Mouse (Mus musculus) megakaryocyte, embryonic 14.5 days (primary cell): ENCODE results near the gene Cyb5d2. TPM values are rescaled to one million over a fixed set of nuclear protein-coding genes. Genes with fewer than 3 reads are reported as not detected.

Experiments
- H3K27me3 ChIP-seq: replicated peaks from 2 replicates; pipeline ENCODE3; 2012; ENCODE audit warnings: inconsistent platforms
- H3K36me3 ChIP-seq: replicated peaks from 2 replicates; pipeline ENCODE3; 2012; ENCODE audit warnings: low read length, inconsistent platforms, mixed read lengths
- H3K4me1 ChIP-seq: 2 replicates; pipeline ENCODE4 v1.6.1; 2012; ENCODE audit warnings: inconsistent platforms
- H3K4me3 ChIP-seq: replicated peaks from 2 replicates; pipeline ENCODE3; 2012; ENCODE audit warnings: moderate library complexity, mild to moderate bottlenecking, inconsistent platforms
- H3K9me3 ChIP-seq: 2 replicates; pipeline ENCODE4 v1.6.1; 2012; ENCODE audit warnings: inconsistent platforms
- FLI1 ChIP-seq: IDR thresholded peaks from 2 replicates; pipeline ENCODE4 v1.6.1; 2012; ENCODE audit warnings: low read length, inconsistent platforms, mixed read lengths
- GATA1 ChIP-seq: IDR thresholded peaks from 3 replicates; pipeline ENCODE4 v1.6.1; 2012; ENCODE audit warnings: mixed read lengths, low read length, inconsistent platforms, borderline replicate concordance
- polyA plus RNA-seq: library from polyadenylated mRNA; stranded (reverse); fragments of >175 nt; gene quantifications from 2 replicates; pipeline ENCODE4 v1.2.3, GENCODE M21; 2012; ENCODE audit warnings: low replicate concordance; ENCODE audit not compliant: insufficient read depth

The Cyb5d2 gene
- polyA plus RNA-seq, 1 experiment: 0.34 TPM

GRCm38 (mm10) chr11:72807992-72808391 lies 12.1 kb upstream of the Cyb5d2 start:
- Histone ChIP-seq H3K36me3 (peaks cover 13% of the 10 kb centered on the region), H3K4me3 (no peak overlapping the region), H3K9me3 (no peaks in the 10 kb centered on the region), H3K4me1 (peaks cover 73% of the 10 kb centered on the region), H3K27me3 (no peaks in the 10 kb centered on the region)
- TF ChIP-seq FLI1 (no peak), GATA1 (no peak)

- TF ChIP-seq FLI1 (no peak), GATA1 (no peak)
- H3K9me3 ChIP-seq: no peaks in the 10 kb centered on the region
- H3K4me3 ChIP-seq: no peak overlapping the region
- H3K4me1 ChIP-seq: peaks cover 74% of the 10 kb centered on the region
- H3K27me3 ChIP-seq: no peaks in the 10 kb centered on the region
- H3K36me3 ChIP-seq: peaks cover 21% of the 10 kb centered on the region
Observed at GRCm38 (mm10) chr11:72806556-72806955, 10.6 kb upstream of the Cyb5d2 start.

GRCm38 (mm10) chr11:72805232-72805631 lies 9.3 kb upstream of the Cyb5d2 start:
- TF ChIP-seq GATA1: no peak
- TF ChIP-seq FLI1: no peak
- H3K9me3 ChIP-seq: no peaks in the 10 kb centered on the region
- peaks cover 66% of the 10 kb centered on the region for H3K4me1 ChIP-seq
- H3K27me3 ChIP-seq: no peaks in the 10 kb centered on the region
- no peak overlapping the region for H3K4me3 ChIP-seq
- H3K36me3 ChIP-seq: peaks cover 28% of the 10 kb centered on the region

GRCm38 (mm10) chr11:72804586-72804985 lies 8.6 kb upstream of the Cyb5d2 start:
- H3K4me1 ChIP-seq: peaks cover 67% of the 10 kb centered on the region
- H3K4me3 ChIP-seq: no peak overlapping the region
- H3K9me3 ChIP-seq: no peaks in the 10 kb centered on the region
- no peaks in the 10 kb centered on the region for H3K27me3 ChIP-seq
- H3K36me3 ChIP-seq: peaks cover 34% of the 10 kb centered on the region
- no peak for TF ChIP-seq FLI1
- TF ChIP-seq GATA1: no peak

GRCm38 (mm10) chr11:72803038-72803437 lies 7.1 kb upstream of the Cyb5d2 start:
- Histone ChIP-seq H3K9me3 (no peaks in the 10 kb centered on the region), H3K4me1 (peaks cover 78% of the 10 kb centered on the region), H3K4me3 (no peak overlapping the region), H3K27me3 (no peaks in the 10 kb centered on the region), H3K36me3 (peaks cover 47% of the 10 kb centered on the region)
- TF ChIP-seq FLI1 (no peak), GATA1 (no peak)

- Histone ChIP-seq H3K4me3 (no peak overlapping the region), H3K4me1 (peaks cover 73% of the 10 kb centered on the region), H3K9me3 (no peaks in the 10 kb centered on the region), H3K27me3 (no peaks in the 10 kb centered on the region), H3K36me3 (peaks cover 47% of the 10 kb centered on the region)
- TF ChIP-seq GATA1 (no peak), FLI1 (no peak)
Observed at GRCm38 (mm10) chr11:72801182-72801581, 5.2 kb upstream of the Cyb5d2 start.

GRCm38 (mm10) chr11:72798112-72798511 lies 2.2 kb upstream of the Cyb5d2 start:
- TF ChIP-seq GATA1 (no peak), FLI1 (no peak)

GRCm38 (mm10) chr11:72796773-72797338 lies 914 bp upstream of the Cyb5d2 start:
- Histone ChIP-seq H3K36me3 (peaks cover 26% of the 10 kb centered on the region), H3K4me1 (peaks cover 61% of the 10 kb centered on the region), H3K27me3 (no peaks in the 10 kb centered on the region), H3K9me3 (no peaks in the 10 kb centered on the region), H3K4me3 (peak overlapping the region; percentile 99)
- TF ChIP-seq FLI1 (no peak), GATA1 (no peak)

More at GRCm38 (mm10) chr11:72798112-72798511, 2.2 kb upstream of the Cyb5d2 start:
- no peaks in the 10 kb centered on the region for H3K9me3 ChIP-seq
- H3K4me3 ChIP-seq: no peak overlapping the region
- peaks cover 61% of the 10 kb centered on the region for H3K4me1 ChIP-seq
- H3K36me3 ChIP-seq: peaks cover 35% of the 10 kb centered on the region
- no peaks in the 10 kb centered on the region for H3K27me3 ChIP-seq

- no peaks in the 10 kb centered on the region for H3K27me3 ChIP-seq
Observed at GRCm38 (mm10) chr11:72796296-72796687, 350 bp upstream of the Cyb5d2 start.

GRCm38 (mm10) chr11:72795149-72795454 lies 840 bp downstream of the Cyb5d2 start:
- TF ChIP-seq GATA1 (no peak), FLI1 (no peak)
- Histone ChIP-seq H3K4me1 (peaks cover 54% of the 10 kb centered on the region), H3K4me3 (peak overlapping the region; percentile 99), H3K27me3 (no peaks in the 10 kb centered on the region), H3K9me3 (no peaks in the 10 kb centered on the region), H3K36me3 (peaks cover 17% of the 10 kb centered on the region)

More at GRCm38 (mm10) chr11:72796296-72796687, 350 bp upstream of the Cyb5d2 start:
- Histone ChIP-seq H3K36me3 (peaks cover 25% of the 10 kb centered on the region), H3K4me3 (peak overlapping the region; percentile 99), H3K9me3 (no peaks in the 10 kb centered on the region), H3K4me1 (peaks cover 60% of the 10 kb centered on the region)
- TF ChIP-seq FLI1 (no peak), GATA1 (no peak)

- Histone ChIP-seq H3K9me3 (no peaks in the 10 kb centered on the region), H3K36me3 (peaks cover 15% of the 10 kb centered on the region), H3K27me3 (no peaks in the 10 kb centered on the region), H3K4me3 (peak overlapping the region; percentile 1), H3K4me1 (peaks cover 31% of the 10 kb centered on the region)
- TF ChIP-seq FLI1 (no peak), GATA1 (no peak)
Observed at GRCm38 (mm10) chr11:72792033-72792432, 3.9 kb downstream of the Cyb5d2 start.
